Mouse (Mus musculus): Measurements from ENCODE around the gene Tmem50a. TPM values are rescaled to one million over a fixed set of nuclear protein-coding genes. Genes with fewer than 3 reads are reported as not detected.

Gene Tmem50a
- polyA plus RNA-seq, 1 experiment from 2014 or later, result 193 TPM

DNA sequence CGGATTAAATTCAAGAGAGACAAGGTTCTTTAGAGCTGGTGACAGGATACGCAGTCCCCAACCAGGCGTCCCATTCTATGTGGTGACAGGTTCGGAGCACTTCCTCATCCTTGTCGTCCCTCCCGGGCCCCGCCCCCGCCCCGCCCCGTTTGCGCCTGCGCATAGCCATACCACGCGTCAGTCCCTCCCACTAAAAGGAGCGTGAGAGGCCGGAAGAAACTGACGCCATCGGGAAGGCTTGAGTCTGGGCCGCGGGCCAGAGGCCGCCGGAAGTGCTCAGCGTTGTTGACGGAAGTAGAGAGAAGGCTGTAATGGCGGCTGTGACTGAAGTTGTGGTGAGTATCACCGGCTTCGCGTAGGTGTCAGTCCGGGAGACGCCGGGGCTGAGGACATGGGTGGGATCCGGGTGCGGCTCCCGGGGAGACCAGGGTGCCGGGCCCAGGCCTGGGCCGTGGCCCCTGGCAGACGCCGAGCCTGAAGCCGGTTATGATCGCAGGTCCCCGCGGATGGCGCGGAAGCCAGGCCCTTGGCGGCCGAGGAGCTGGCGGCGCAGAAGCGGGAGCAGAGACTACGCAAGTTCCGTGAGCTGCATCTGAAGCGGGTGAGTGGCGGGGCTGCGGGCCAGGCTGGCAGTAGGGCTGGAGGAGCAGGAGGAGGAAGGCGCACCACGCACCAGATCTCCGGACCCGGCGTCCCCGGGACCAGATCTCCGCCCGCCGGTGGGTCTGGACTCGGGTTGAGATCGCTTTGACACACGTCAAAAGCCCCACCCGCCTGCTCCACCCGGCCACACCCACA lies 16.1 kb upstream of the Tmem50a start, which contains the start of gene Syf2:
Syf2 (plus strand) TSS at position 215 of the 798 bp plus-strand sequence.
- DNase-seq (ENCODE audit: low spot score), result peak; percentile 99
- TF ChIP-seq EP300 (optimal IDR thresholded peaks at IDR 0.05) (peak; percentile 68), CTCF (IDR thresholded peaks at IDR 0.05; ENCODE audit: low read depth) (no peak)
- Histone ChIP-seq H3K9ac (ENCODE audit: low read length) (peak within 1 kb of the TSS; percentile 91), H3K4me3 (ENCODE audit: low read depth, low read length) (peak within 1 kb of the TSS; percentile 95), H3K36me3 (ENCODE audit: control insufficient read depth, insufficient read depth, low read length) (peaks cover 38% of the 10 kb centered on the region), H3K4me1 (replicated peaks; ENCODE audit: control insufficient read depth, insufficient read depth) (peaks cover under 1% of the 10 kb centered on the region; the same call in 1 of the 2 replicates), H3K27me3 (ENCODE audit: control insufficient read depth, insufficient read depth, low read length) (no peaks in the 10 kb centered on the region), H3K9me3 (ENCODE audit: control insufficient read depth, low read length) (no peaks in the 10 kb centered on the region), H3K27ac (replicated peaks) (peak within 1 kb of the TSS; percentile 95), H3K4me2 (replicated peaks; ENCODE audit: low read depth) (peak within 1 kb of the TSS; percentile 78)
- peak; percentile 93 for ATAC-seq (ENCODE audit: low FRiP score, low TSS enrichment)
- WGBS, result under 1% methylated on average over 64 of the region's 68 CpGs

DNA sequence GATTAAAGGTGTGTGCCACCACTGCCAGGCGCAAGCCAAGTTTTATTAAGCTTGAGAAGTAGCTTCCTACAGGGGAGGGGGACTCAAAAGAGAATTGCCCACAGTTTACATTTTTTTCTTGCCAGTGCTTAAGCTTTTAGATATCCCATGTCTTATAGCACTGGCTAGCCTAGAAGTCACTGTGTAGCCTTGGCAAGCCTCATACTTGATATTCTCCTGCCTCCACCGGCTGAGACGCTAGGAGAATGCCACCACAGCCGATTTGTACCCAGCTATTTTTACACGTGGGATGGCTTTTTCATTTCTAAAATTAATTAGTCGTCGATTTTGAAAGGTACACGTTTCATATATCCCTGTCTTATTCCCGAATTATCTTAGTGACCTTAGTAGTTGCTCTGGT lies 15.4 kb upstream of the Tmem50a start:
- H3K27ac ChIP-seq (replicated peaks), result peak overlapping the region; percentile 69
- peak overlapping the region; percentile 95 for H3K4me3 ChIP-seq (ENCODE audit: low read depth, low read length)
- H3K4me2 ChIP-seq (replicated peaks; ENCODE audit: low read depth), result peak overlapping the region; percentile 56
- no peak for DNase-seq (ENCODE audit: low spot score)
- H3K4me1 ChIP-seq (replicated peaks; ENCODE audit: control insufficient read depth, insufficient read depth), result peaks cover 2% of the 10 kb centered on the region; the same call in 1 of the 2 replicates
- H3K9me3 ChIP-seq (ENCODE audit: control insufficient read depth, low read length), result no peaks in the 10 kb centered on the region
- TF ChIP-seq CTCF (IDR thresholded peaks at IDR 0.05; ENCODE audit: low read depth), result no peak
- TF ChIP-seq EP300 (optimal IDR thresholded peaks at IDR 0.05), result no peak
- H3K36me3 ChIP-seq (ENCODE audit: control insufficient read depth, insufficient read depth, low read length), result peaks cover 39% of the 10 kb centered on the region
- H3K9ac ChIP-seq (ENCODE audit: low read length), result no peak overlapping the region
- WGBS, result 22% methylated on average over 9 of the region's 9 CpGs
- no peaks in the 10 kb centered on the region for H3K27me3 ChIP-seq (ENCODE audit: control insufficient read depth, insufficient read depth, low read length)
- ATAC-seq (ENCODE audit: low FRiP score, low TSS enrichment), result peak; percentile 7; the same call in 1 of the 2 replicates

DNA sequence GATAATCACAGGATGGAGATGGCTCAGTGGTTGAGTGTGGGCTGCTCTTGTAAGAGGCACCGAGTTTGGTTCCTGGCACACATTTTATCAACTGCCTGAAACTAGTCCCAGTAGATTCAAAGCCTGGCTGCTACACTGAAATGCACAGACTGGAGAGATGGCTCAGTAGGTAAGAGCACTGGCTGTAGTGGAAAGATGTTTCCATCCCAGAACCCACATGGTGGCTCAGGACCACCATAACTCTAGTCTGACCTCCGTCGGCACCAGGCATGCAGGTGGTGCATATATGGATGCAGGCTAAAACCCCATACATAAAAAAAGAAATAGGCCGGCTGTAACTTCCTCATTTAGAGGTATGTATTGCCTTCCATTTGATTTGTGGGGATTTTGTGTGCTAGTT lies 14.7 kb upstream of the Tmem50a start:
- H3K4me2 ChIP-seq (replicated peaks; ENCODE audit: low read depth), result no peak overlapping the region
- H3K4me1 ChIP-seq (replicated peaks; ENCODE audit: control insufficient read depth, insufficient read depth), result peaks cover 2% of the 10 kb centered on the region; the same call in 1 of the 2 replicates
- H3K9ac ChIP-seq (ENCODE audit: low read length), result no peak overlapping the region
- no peak overlapping the region for H3K4me3 ChIP-seq (ENCODE audit: low read depth, low read length)
- ATAC-seq (ENCODE audit: low FRiP score, low TSS enrichment) (no peak), DNase-seq (ENCODE audit: low spot score) (no peak)
- no peaks in the 10 kb centered on the region for H3K9me3 ChIP-seq (ENCODE audit: control insufficient read depth, low read length)
- H3K27ac ChIP-seq (replicated peaks), result no peak overlapping the region
- WGBS, result 82% methylated on average over 4 of the region's 4 CpGs
- H3K36me3 ChIP-seq (ENCODE audit: control insufficient read depth, insufficient read depth, low read length), result peaks cover 34% of the 10 kb centered on the region
- no peaks in the 10 kb centered on the region for H3K27me3 ChIP-seq (ENCODE audit: control insufficient read depth, insufficient read depth, low read length)
- no peak for TF ChIP-seq EP300 (optimal IDR thresholded peaks at IDR 0.05)
- TF ChIP-seq CTCF (IDR thresholded peaks at IDR 0.05; ENCODE audit: low read depth), result no peak

DNA sequence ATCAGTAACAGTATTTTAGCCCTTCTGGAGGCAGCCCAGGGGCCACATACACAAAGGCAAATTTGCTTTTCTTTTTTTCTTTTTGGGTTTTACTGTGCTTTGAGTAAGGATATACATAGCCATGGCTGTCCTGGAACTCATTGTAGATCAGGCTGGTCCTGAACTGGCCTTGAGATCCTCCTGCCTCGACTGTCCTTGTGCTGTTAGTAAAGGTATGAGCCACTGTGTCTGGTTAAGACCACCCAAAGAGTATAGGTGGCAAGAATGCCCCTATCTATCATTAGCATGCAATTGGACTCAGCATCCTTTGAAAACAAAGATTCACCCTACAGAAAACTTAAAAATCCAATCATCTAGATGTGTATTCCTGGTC lies 13.6 kb upstream of the Tmem50a start:
- no peak overlapping the region for H3K4me3 ChIP-seq (ENCODE audit: low read depth, low read length)
- H3K9me3 ChIP-seq (ENCODE audit: control insufficient read depth, low read length), result no peaks in the 10 kb centered on the region
- ATAC-seq (ENCODE audit: low FRiP score, low TSS enrichment) (no peak), DNase-seq (ENCODE audit: low spot score) (no peak)
- no peaks in the 10 kb centered on the region for H3K27me3 ChIP-seq (ENCODE audit: control insufficient read depth, insufficient read depth, low read length)
- no peak overlapping the region for H3K4me2 ChIP-seq (replicated peaks; ENCODE audit: low read depth)
- H3K9ac ChIP-seq (ENCODE audit: low read length), result no peak overlapping the region
- no peak overlapping the region for H3K27ac ChIP-seq (replicated peaks)
- peaks cover 25% of the 10 kb centered on the region for H3K36me3 ChIP-seq (ENCODE audit: control insufficient read depth, insufficient read depth, low read length)
- WGBS, result 78% methylated on average over 1 of the region's 1 CpGs
- no peak for TF ChIP-seq EP300 (optimal IDR thresholded peaks at IDR 0.05)
- TF ChIP-seq CTCF (IDR thresholded peaks at IDR 0.05; ENCODE audit: low read depth), result no peak
- peaks cover 2% of the 10 kb centered on the region; the same call in 1 of the 2 replicates for H3K4me1 ChIP-seq (replicated peaks; ENCODE audit: control insufficient read depth, insufficient read depth)

DNA sequence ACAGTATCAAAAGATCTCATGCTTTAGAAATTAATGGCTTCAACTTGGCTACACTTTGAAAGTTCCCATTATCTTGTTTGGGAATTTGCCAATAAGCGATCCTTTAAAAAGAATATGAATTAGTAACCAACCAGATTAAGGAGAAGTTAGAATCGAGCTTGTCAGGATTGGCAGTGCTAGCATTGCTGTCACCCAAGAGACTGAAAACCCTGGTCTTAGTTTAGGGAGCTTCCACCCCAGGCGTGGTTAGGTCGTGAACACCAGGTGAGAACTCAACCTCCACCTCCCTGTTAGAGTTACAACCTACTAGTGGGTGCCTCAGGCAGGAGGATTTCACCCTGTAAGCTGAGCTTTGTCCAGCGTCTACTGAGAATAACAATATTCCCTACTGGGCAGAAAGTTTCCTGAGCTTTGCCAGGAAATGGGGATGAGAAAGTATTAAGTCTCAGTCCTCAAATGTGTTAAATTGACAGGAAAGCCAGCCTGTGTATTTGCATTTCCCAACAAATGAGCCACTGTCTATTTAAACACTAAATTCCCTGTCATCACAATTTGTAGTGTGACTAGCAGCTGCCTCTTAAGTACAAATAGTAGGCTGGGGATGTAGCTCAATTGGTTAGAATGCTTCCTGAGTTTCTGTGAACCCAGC lies 13.1 kb upstream of the Tmem50a start:
- Histone ChIP-seq H3K9me3 (ENCODE audit: control insufficient read depth, low read length) (no peaks in the 10 kb centered on the region), H3K9ac (ENCODE audit: low read length) (no peak overlapping the region), H3K4me1 (replicated peaks; ENCODE audit: control insufficient read depth, insufficient read depth) (peaks cover 2% of the 10 kb centered on the region; the same call in 1 of the 2 replicates), H3K27ac (replicated peaks) (no peak overlapping the region; the same call in 1 of the 2 replicates), H3K4me3 (ENCODE audit: low read depth, low read length) (no peak overlapping the region), H3K27me3 (ENCODE audit: control insufficient read depth, insufficient read depth, low read length) (no peaks in the 10 kb centered on the region), H3K36me3 (ENCODE audit: control insufficient read depth, insufficient read depth, low read length) (peaks cover 25% of the 10 kb centered on the region), H3K4me2 (replicated peaks; ENCODE audit: low read depth) (no peak overlapping the region)
- TF ChIP-seq CTCF (IDR thresholded peaks at IDR 0.05; ENCODE audit: low read depth) (no peak), EP300 (optimal IDR thresholded peaks at IDR 0.05) (no peak)
- no peak for DNase-seq (ENCODE audit: low spot score)
- WGBS, result 57% methylated on average over 5 of the region's 5 CpGs
- ATAC-seq (ENCODE audit: low FRiP score, low TSS enrichment), result no peak

Measured in stomach, postnatal 0 days (tissue).